Comparison of ENCODE assay signal across 9 mouse cellular contexts in genomic region chr10:24622586-24622985, GRCm38 (mm10). TPM values are rescaled to one million over a fixed set of nuclear protein-coding genes. Genes with fewer than 3 reads are reported as not detected.
DNase-seq lines count a peak whose midpoint lies in the region; ATAC-seq and TF ChIP-seq lines count a peak whose summit lies in the region.
"Had no signal": no experiment of that assay in that cellular context is flagged by ENCODE, and none has a peak within 500 bp of the region (broad histone marks: within the 10 kb centered on the region; RNA-seq: fewer than 3 reads in every experiment).

No protein-coding gene starts in this region.

- no peaks in the 10 kb centered on the region for H3K9me3 ChIP-seq in midbrain, embryonic 10.5 days (replicated peaks)
- no peaks in the 10 kb centered on the region for H3K9me3 ChIP-seq in midbrain, embryonic 15.5 days
- H3K9me3 ChIP-seq: hindbrain, embryonic 15.5 days had no signal

- peak; percentile 59 for DNase-seq in midbrain, embryonic 10.5 days (ENCODE audit: low spot score)
- peak; percentile 81 for DNase-seq in T-cell, adult 2 months (ENCODE audit: low spot score)
- DNase-seq in cerebellum, postnatal 4 days (ENCODE audit: low spot score in 2 of 2), result peak; percentile 60 to 72
- DNase-seq in heart, postnatal 10 days, result peak; percentile 82 to 92
- DNase-seq in liver, adult 2 months (ENCODE audit: extremely low read depth, low read depth, low spot score), result peak; percentile 64
- peak; percentile 76 for DNase-seq in retina, embryonic 14.5 days (ENCODE audit: low spot score)
- DNase-seq in urinary bladder, postnatal 4 days (ENCODE audit: low spot score in 2 of 2), result peak; percentile 61 to 84

- H3K9ac ChIP-seq in midbrain, embryonic 15.5 days, result no peak overlapping the region
- H3K9ac ChIP-seq in liver, adult 2 months (ENCODE audit: low read depth, low read length), result no peak overlapping the region
- H3K9ac ChIP-seq: hindbrain, embryonic 15.5 days had no signal

- H3K4me1 ChIP-seq in midbrain, embryonic 10.5 days, result 0 out of 2 replicates have a peak, but pooled peaks cover under 1% of the 10 kb centered on the region
- H3K4me1 ChIP-seq in midbrain, embryonic 15.5 days, result 0 out of 2 replicates have a peak, but pooled peaks cover 3% of the 10 kb centered on the region
- no peaks in the 10 kb centered on the region for H3K4me1 ChIP-seq in liver, adult 2 months (ENCODE audit: control insufficient read depth, insufficient read depth, low read length)
- H3K4me1 ChIP-seq: hindbrain, embryonic 15.5 days had no signal

- H3K79me2 ChIP-seq in liver, adult 2 months (ENCODE audit: control insufficient read depth, insufficient read depth, low read length), result no peaks in the 10 kb centered on the region

- no peaks in the 10 kb centered on the region for H3K27me3 ChIP-seq in midbrain, embryonic 10.5 days (ENCODE audit: low read depth, poor library complexity, severe bottlenecking)
- H3K27me3 ChIP-seq in midbrain, embryonic 15.5 days (replicated peaks), result no peaks in the 10 kb centered on the region
- no peaks in the 10 kb centered on the region for H3K27me3 ChIP-seq in liver, adult 2 months (ENCODE audit: control insufficient read depth, insufficient read depth, low read length)
- H3K27me3 ChIP-seq: hindbrain, embryonic 15.5 days had no signal

- 21% methylated on average over 7 of the region's 7 CpGs for WGBS in midbrain, embryonic 10.5 days
- WGBS in midbrain, embryonic 15.5 days, result 26% methylated on average over 7 of the region's 7 CpGs
- 21% methylated on average over 7 of the region's 7 CpGs for WGBS in liver, adult 2 months

- H3K4me3 ChIP-seq in midbrain, embryonic 10.5 days, result no peak overlapping the region
- H3K4me3 ChIP-seq in midbrain, embryonic 15.5 days, result no peak overlapping the region
- H3K4me3 ChIP-seq in liver, adult 2 months (ENCODE audit: insufficient read depth, low read depth, low read length), result no peak overlapping the region
- H3K4me3 ChIP-seq: hindbrain, embryonic 15.5 days had no signal

- H3K4me2 ChIP-seq in midbrain, embryonic 15.5 days, result no peak overlapping the region
- H3K4me2 ChIP-seq: hindbrain, embryonic 15.5 days had no signal

- H3K27ac ChIP-seq in midbrain, embryonic 10.5 days (replicated peaks), result no peak overlapping the region
- H3K27ac ChIP-seq in midbrain, embryonic 15.5 days, result no peak overlapping the region
- no peak overlapping the region for H3K27ac ChIP-seq in liver, adult 2 months (replicated peaks; ENCODE audit: insufficient read depth, low read depth, low read length)
- H3K27ac ChIP-seq: hindbrain, embryonic 15.5 days had no signal

- H3K36me3 ChIP-seq in midbrain, embryonic 10.5 days, result no peaks in the 10 kb centered on the region
- no peaks in the 10 kb centered on the region for H3K36me3 ChIP-seq in midbrain, embryonic 15.5 days (replicated peaks)
- H3K36me3 ChIP-seq in liver, adult 2 months (ENCODE audit: control insufficient read depth, insufficient read depth, low read length), result no peaks in the 10 kb centered on the region
- H3K36me3 ChIP-seq: hindbrain, embryonic 15.5 days had no signal

- TF ChIP-seq CTCF in liver, adult 2 months (IDR thresholded peaks at IDR 0.05; ENCODE audit: low read depth, low read length), result peak; percentile 99

- intact Hi-C loops in heart, postnatal 10 days (cut with DNase I), result loop anchor here (2.0 to 10.0 kb wide), 3 partner anchors 32 to 448 kb away; no protein-coding TSS in a partner anchor

- no peak for ATAC-seq in midbrain, embryonic 15.5 days (replicated peaks)

- TF ChIP-seq POLR2A in liver, adult 2 months (IDR thresholded peaks at IDR 0.05; ENCODE audit: extremely low read depth, insufficient read depth, low read length), result no peak

RNA-seq across cellular contexts. Expression of gene Ccn2, which starts 27.3 kb away (rescaled TPM):
- polyA plus RNA-seq in midbrain, embryonic 10.5 days (2016; fragmentation: Nextera tagmentation; extraction: Ambion mirVana), result 7.1 and 10.3 TPM in 2 replicates
- 3.5 and 4.6 TPM in 2 replicates for polyA plus RNA-seq in midbrain, embryonic 15.5 days (2015; fragmentation: Nextera tagmentation; extraction: Ambion mirVana)
- total RNA-seq in heart, postnatal 10 days (2021), result 10 to 100 TPM; 68.0 to 97.9 TPM
- total RNA-seq in liver, adult 2 months (2014; rRNA removed), result 6.6 and 20.5 TPM in 2 replicates
- polyA plus RNA-seq in liver, adult 2 months (2012; rRNA removed), result 4.0 and 4.4 TPM in 2 replicates
